Mouse (Mus musculus) C2C12 (cell line): ENCODE results near the gene Rcan2.

Source experiments
- CEBPB ChIP-seq: IDR thresholded peaks from one replicate; pipeline ENCODE4 v1.6.1; 2011; ENCODE audit warnings: low read depth, mild to moderate bottlenecking, control low read depth, moderate library complexity
- CTCF ChIP-seq: IDR thresholded peaks from one replicate; pipeline ENCODE4 v1.5.1; 2011; ENCODE audit not compliant: control insufficient read depth, insufficient read depth, insufficient read length
- MYOD1 ChIP-seq: IDR thresholded peaks from one replicate; pipeline ENCODE4 v1.6.1; 2011; ENCODE audit warnings: low read depth; ENCODE audit not compliant: control insufficient read depth, insufficient read length
- MYOG ChIP-seq: IDR thresholded peaks from one replicate; pipeline ENCODE4 v1.6.1; 2011; ENCODE audit not compliant: control insufficient read depth, insufficient read length; ENCODE audit errors: extremely low read depth
- USF1 ChIP-seq: IDR thresholded peaks from one replicate; pipeline ENCODE4 v1.6.1; 2011; ENCODE audit warnings: low read depth, mild to moderate bottlenecking, control low read depth, moderate library complexity

GRCm38 (mm10) chr17:43802414-43802813 is 1.3 kb downstream of the Rcan2 start:
- TF ChIP-seq CTCF (no peak), MYOD1 (no peak), MYOG (no peak), USF1 (no peak), CEBPB (no peak)
